ENCODE assay signal across 9 mouse cellular contexts in the genomic region with DNA sequence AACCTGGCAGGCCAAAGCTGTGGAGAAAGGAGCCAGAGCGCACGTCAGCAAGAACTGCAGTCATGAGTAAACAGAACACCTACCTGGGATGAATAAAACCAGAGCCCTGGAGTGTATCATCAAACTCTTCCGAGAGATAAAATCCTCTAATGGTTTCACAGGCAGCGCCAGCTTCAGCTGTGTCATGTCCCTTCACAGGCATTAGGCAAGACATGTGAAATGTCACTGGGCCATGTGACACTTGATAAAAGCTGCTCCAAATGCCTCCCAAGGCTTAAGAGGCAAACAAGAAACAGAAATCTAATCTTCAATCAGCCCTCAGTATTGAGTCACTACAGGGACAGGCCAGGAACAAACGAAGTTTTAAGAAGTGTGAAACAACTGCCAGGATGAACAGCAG.
A peak's percentile ranks its signal among the peaks of the same experiment; 100 is the strongest.
DNase-seq lines count a peak whose midpoint lies in the region; ATAC-seq and TF ChIP-seq lines count a peak whose summit lies in the region.
"Had no signal": no experiment of that assay in that cellular context is flagged by ENCODE, and none has a peak within 500 bp of the region (broad histone marks: within the 10 kb centered on the region; RNA-seq: fewer than 3 reads in every experiment).

No protein-coding gene starts in this region.

- no peak overlapping the region for H3K27ac ChIP-seq in midbrain, embryonic 14.5 days (replicated peaks; ENCODE audit: low read depth, low read length)
- no peak overlapping the region for H3K27ac ChIP-seq in midbrain, postnatal 0 days (ENCODE audit: low read depth, low read length)
- 0 out of 2 replicates have a peak overlapping the region, but pooled peaks have one; percentile 24 for H3K27ac ChIP-seq in embryonic fibroblast, embryonic 13.5 days (ENCODE audit: insufficient read depth, low read length)
- peak overlapping the region; percentile 44 for H3K27ac ChIP-seq in liver, embryonic 14.5 days
- peak overlapping the region; percentile 72 for H3K27ac ChIP-seq in stomach, embryonic 16.5 days (ENCODE audit: low read length)
- H3K27ac ChIP-seq: hindbrain, embryonic 13.5 days had no signal

- no peaks in the 10 kb centered on the region for H3K36me3 ChIP-seq in midbrain, embryonic 14.5 days (ENCODE audit: control insufficient read depth, insufficient read depth, low read length)
- H3K36me3 ChIP-seq in midbrain, postnatal 0 days (ENCODE audit: insufficient read depth, low read length), result no peaks in the 10 kb centered on the region
- peaks cover 3% of the 10 kb centered on the region; the same call in 1 of the 2 replicates for H3K36me3 ChIP-seq in liver, embryonic 14.5 days (replicated peaks; ENCODE audit: control insufficient read depth, insufficient read depth, low read depth)
- no peaks in the 10 kb centered on the region for H3K36me3 ChIP-seq in stomach, embryonic 16.5 days (ENCODE audit: control insufficient read depth, insufficient read depth, low read length)
- H3K36me3 ChIP-seq: hindbrain, embryonic 13.5 days had no signal

- peak; percentile 28; the same call in 1 of the 2 replicates for TF ChIP-seq EP300 in liver, embryonic 14.5 days (IDR thresholded peaks at IDR 0.05; ENCODE audit: low read depth)

- H3K9me3 ChIP-seq in midbrain, embryonic 14.5 days (ENCODE audit: control insufficient read depth, low read length), result no peaks in the 10 kb centered on the region
- no peaks in the 10 kb centered on the region for H3K9me3 ChIP-seq in midbrain, postnatal 0 days (ENCODE audit: low read length)
- no peaks in the 10 kb centered on the region for H3K9me3 ChIP-seq in liver, embryonic 14.5 days (ENCODE audit: control insufficient read depth, low read length)
- H3K9me3 ChIP-seq in stomach, embryonic 16.5 days (replicated peaks; ENCODE audit: control insufficient read depth, low read length), result no peaks in the 10 kb centered on the region
- H3K9me3 ChIP-seq: hindbrain, embryonic 13.5 days had no signal

- 56% methylated on average over 5 of the region's 5 CpGs for WGBS in midbrain, embryonic 14.5 days
- 42% methylated on average over 5 of the region's 5 CpGs for WGBS in midbrain, postnatal 0 days
- 38% methylated on average over 5 of the region's 5 CpGs for WGBS in liver, embryonic 14.5 days (ENCODE audit: insufficient replicate concordance)
- WGBS in stomach, embryonic 16.5 days, result 39% methylated on average over 5 of the region's 5 CpGs

- no peak overlapping the region for H3K9ac ChIP-seq in midbrain, embryonic 14.5 days (replicated peaks; ENCODE audit: low read length)
- H3K9ac ChIP-seq in midbrain, postnatal 0 days (replicated peaks; ENCODE audit: low read length, poor library complexity, severe bottlenecking), result no peak overlapping the region
- no peak overlapping the region for H3K9ac ChIP-seq in liver, embryonic 14.5 days (replicated peaks)
- no peak overlapping the region for H3K9ac ChIP-seq in stomach, embryonic 16.5 days (ENCODE audit: low read length)
- H3K9ac ChIP-seq: hindbrain, embryonic 13.5 days had no signal

- TF ChIP-seq CTCF in midbrain, postnatal 0 days (IDR thresholded peaks at IDR 0.05), result no peak
- no peak for TF ChIP-seq CTCF in embryonic fibroblast, embryonic 13.5 days (IDR thresholded peaks at IDR 0.05; ENCODE audit: borderline replicate concordance, insufficient read depth, low read length)
- no peak for TF ChIP-seq CTCF in liver, embryonic 14.5 days (IDR thresholded peaks at IDR 0.05; ENCODE audit: low read depth)

- H3K4me2 ChIP-seq in midbrain, embryonic 14.5 days (ENCODE audit: low read length), result no peak overlapping the region
- H3K4me2 ChIP-seq in midbrain, postnatal 0 days (ENCODE audit: low read depth, low read length, poor library complexity, severe bottlenecking), result no peak overlapping the region
- no peak overlapping the region for H3K4me2 ChIP-seq in liver, embryonic 14.5 days (ENCODE audit: low read depth)
- H3K4me2 ChIP-seq in stomach, embryonic 16.5 days (ENCODE audit: low read depth, low read length), result no peak overlapping the region
- H3K4me2 ChIP-seq: hindbrain, embryonic 13.5 days had no signal

- H3K27me3 ChIP-seq in midbrain, embryonic 14.5 days (ENCODE audit: control insufficient read depth, insufficient read depth, low read length), result no peaks in the 10 kb centered on the region
- no peaks in the 10 kb centered on the region for H3K27me3 ChIP-seq in midbrain, postnatal 0 days (ENCODE audit: insufficient read depth, low read length)
- H3K27me3 ChIP-seq in liver, embryonic 14.5 days (ENCODE audit: control insufficient read depth, insufficient read depth, low read length), result no peaks in the 10 kb centered on the region
- no peaks in the 10 kb centered on the region for H3K27me3 ChIP-seq in stomach, embryonic 16.5 days (ENCODE audit: control insufficient read depth, insufficient read depth, low read length)
- H3K27me3 ChIP-seq: hindbrain, embryonic 13.5 days had no signal

- H3K4me1 ChIP-seq in midbrain, embryonic 14.5 days (ENCODE audit: control insufficient read depth, insufficient read depth, low read length), result peaks cover 3% of the 10 kb centered on the region; the same call in 1 of the 2 replicates
- H3K4me1 ChIP-seq in midbrain, postnatal 0 days (ENCODE audit: insufficient read depth, low read length), result no peaks in the 10 kb centered on the region
- H3K4me1 ChIP-seq in embryonic fibroblast, embryonic 13.5 days (ENCODE audit: control insufficient read depth, insufficient read depth, low read length), result peaks cover 16% of the 10 kb centered on the region
- peaks cover 24 to 50% of the 10 kb centered on the region in 2 experiments for H3K4me1 ChIP-seq in liver, embryonic 14.5 days (replicated peaks; ENCODE audit: control insufficient read depth in 2 of 2, insufficient read depth in 2 of 2, low read length in 1 of 2)
- H3K4me1 ChIP-seq in stomach, embryonic 16.5 days (ENCODE audit: control insufficient read depth, insufficient read depth, low read length), result peaks cover 13% of the 10 kb centered on the region; the same call in 1 of the 2 replicates

- peak; percentile 13 for DNase-seq in midbrain, embryonic 14.5 days
- DNase-seq in midbrain, postnatal 0 days (ENCODE audit: low spot score), result no peak
- DNase-seq in liver, embryonic 14.5 days (ENCODE audit: low read depth in 3 of 3, low spot score in 3 of 3), result no peak
- no peak for DNase-seq in neural tube, embryonic 10.5 days (ENCODE audit: extremely low spot score, low spot score)
- no peak for DNase-seq in thymus, postnatal 0 days (ENCODE audit: low spot score)
- DNase-seq in right cerebral cortex, postnatal 14 days, result no peak

- no peak for ATAC-seq in midbrain, embryonic 14.5 days (ENCODE audit: low FRiP score, low TSS enrichment)
- ATAC-seq in midbrain, postnatal 0 days (ENCODE audit: low FRiP score), result no peak
- ATAC-seq in liver, embryonic 14.5 days (ENCODE audit: insufficient read depth), result peak; percentile 76
- no peak for ATAC-seq in stomach, embryonic 16.5 days (ENCODE audit: insufficient read depth, low FRiP score)

- no peak for TF ChIP-seq POLR2A in embryonic fibroblast, embryonic 13.5 days (IDR thresholded peaks at IDR 0.05; ENCODE audit: low read depth, low read length)

- H3K4me3 ChIP-seq in midbrain, embryonic 14.5 days (replicated peaks; ENCODE audit: low read depth, low read length), result no peak overlapping the region
- H3K4me3 ChIP-seq in midbrain, postnatal 0 days (ENCODE audit: low read depth, low read length), result no peak overlapping the region
- H3K4me3 ChIP-seq in embryonic fibroblast, embryonic 13.5 days (ENCODE audit: insufficient read depth, low read length), result no peak overlapping the region
- H3K4me3 ChIP-seq in liver, embryonic 14.5 days (ENCODE audit: insufficient read depth in 1 of 2, low read depth in 2 of 2, low read length in 2 of 2), result no peak overlapping the region
- no peak overlapping the region for H3K4me3 ChIP-seq in stomach, embryonic 16.5 days (replicated peaks; ENCODE audit: low read length)
- H3K4me3 ChIP-seq: hindbrain, embryonic 13.5 days had no signal

Comparison
In these comparisons a context has a peak if more than half of its experiments do, and no peak if none do; other contexts are left out.
1. H3K27ac ChIP-seq: peak in embryonic fibroblast, embryonic 13.5 days (single experiment), liver, embryonic 14.5 days (single experiment) and stomach, embryonic 16.5 days (single experiment); none in midbrain, embryonic 14.5 days (single experiment) and midbrain, postnatal 0 days (single experiment).